Mouse (Mus musculus) adrenal gland, adult 18-20 months (tissue): ENCODE measurements around the gene Kpna7. TPM values are rescaled to one million over a fixed set of nuclear protein-coding genes. Genes with fewer than 3 reads are reported as not detected.
A peak's percentile ranks its signal among the peaks of the same experiment; 100 is the strongest.
"Not testable (repeated sequence)": the region's sequence is repeated elsewhere in the genome, so short reads cannot be mapped to it uniquely, and the experiment has no call there.

Experiments
- DNase-seq, 2 experiments: peaks; one replicate each; pipeline ENCODE4 v3.0.0; 2021 to 2022; ENCODE audit warnings: low spot score in 2 of 2
- total RNA-seq, 2 experiments: library from RNA; stranded (reverse); gene quantifications; 1 replicate in 1 of 2; 2 replicates in 1 of 2; pipeline ENCODE4 v1.2.3; 2021

The Kpna7 gene
- total RNA-seq, 2 experiments from 2014 or later = not detected

GRCm38 (mm10) chr5:145030476-145030875 lies 53.4 kb downstream of the Kpna7 start:
- not testable (repeated sequence) for DNase-seq

DNA sequence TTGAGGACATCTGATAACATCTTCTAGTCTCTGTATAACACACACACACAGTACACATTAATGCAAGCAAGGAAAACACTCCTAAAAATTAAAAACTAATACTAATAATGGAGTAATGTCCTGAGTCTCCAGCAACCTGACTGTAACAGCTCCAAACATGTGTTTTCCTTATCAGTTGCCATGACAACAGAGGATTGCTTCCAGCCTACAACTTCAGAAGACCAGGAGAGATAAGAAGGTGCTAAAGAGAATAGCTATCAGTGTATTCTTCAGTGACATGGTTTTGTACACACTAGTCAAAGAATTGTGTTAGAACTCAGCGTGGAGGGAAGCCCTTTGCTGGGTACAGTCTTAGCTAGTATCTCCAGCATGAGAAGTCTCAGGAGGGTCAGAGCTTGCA lies 63.1 kb downstream of the Kpna7 start:
- DNase-seq = not testable (repeated sequence)

DNA sequence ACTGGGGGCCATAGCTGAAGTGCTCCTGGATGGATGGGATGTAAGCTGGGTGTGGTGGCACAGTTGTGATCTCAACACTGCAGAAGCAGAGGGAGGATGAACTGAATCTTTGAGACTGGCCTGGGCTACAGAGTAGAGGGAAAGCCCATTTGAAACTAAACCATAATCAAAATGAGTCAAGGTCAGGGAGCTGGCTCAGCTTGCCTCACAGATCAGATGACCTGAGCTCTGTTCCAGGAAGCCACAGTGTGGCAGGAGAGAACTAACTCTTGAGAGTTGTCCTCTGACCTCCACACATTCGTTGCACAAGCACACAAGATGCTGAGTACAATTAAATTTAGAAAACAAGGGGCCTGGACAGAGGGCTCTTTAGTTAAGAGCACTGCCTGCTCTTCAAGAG lies 63.6 kb downstream of the Kpna7 start:
- DNase-seq = not testable (repeated sequence)

- DNase-seq = not testable (repeated sequence)
These were observed 67.1 kb downstream of the Kpna7 start for GRCm38 (mm10) chr5:145016761-145017160.

DNA sequence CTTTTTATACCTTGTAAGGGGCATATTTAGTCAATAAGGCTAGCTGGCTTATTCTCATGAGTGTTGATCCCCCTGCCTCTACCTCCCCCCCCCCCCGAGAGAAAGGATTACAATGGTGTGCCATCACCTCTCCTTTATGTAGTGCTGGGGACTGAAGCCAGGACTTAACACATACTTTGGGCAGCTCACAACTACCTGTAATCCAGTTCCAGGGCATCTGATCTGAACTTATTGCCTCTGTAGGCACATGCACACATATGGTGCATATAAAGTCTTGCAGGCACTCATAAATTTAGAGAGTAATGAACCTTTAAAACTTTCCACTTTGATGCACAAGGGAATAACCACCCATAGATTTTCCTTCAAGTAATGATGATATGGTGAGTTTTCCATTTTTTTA lies 69.6 kb downstream of the Kpna7 start:
- no peak for DNase-seq

GRCm38 (mm10) chr5:145008878-145009659 lies 74.8 kb downstream of the Kpna7 start:
- DNase-seq = no peak

DNA sequence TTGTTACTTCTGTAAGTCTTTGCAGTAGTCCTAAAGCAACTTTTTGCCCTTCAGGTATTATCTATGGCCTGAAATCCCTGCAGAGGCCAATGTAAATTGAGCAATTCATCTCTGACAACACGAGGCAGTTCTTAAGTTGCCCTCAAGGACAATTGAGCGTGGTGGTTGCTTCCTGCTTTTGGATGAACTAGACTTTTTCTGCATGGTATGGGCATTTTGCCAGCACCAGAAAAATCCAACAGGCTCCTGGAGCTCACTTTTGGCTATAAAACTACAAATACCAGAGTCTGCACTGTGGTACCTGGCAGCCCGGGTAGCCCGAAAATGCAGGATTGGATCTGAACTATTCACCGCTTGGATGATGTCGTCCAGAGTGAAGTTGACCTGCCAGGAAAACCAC lies 78.2 kb downstream of the Kpna7 start:
- peak in 1 of 2 experiments; percentile 20 for DNase-seq

- no peak for DNase-seq
These were observed 79.3 kb downstream of the Kpna7 start for GRCm38 (mm10) chr5:145004495-145004894.

DNA sequence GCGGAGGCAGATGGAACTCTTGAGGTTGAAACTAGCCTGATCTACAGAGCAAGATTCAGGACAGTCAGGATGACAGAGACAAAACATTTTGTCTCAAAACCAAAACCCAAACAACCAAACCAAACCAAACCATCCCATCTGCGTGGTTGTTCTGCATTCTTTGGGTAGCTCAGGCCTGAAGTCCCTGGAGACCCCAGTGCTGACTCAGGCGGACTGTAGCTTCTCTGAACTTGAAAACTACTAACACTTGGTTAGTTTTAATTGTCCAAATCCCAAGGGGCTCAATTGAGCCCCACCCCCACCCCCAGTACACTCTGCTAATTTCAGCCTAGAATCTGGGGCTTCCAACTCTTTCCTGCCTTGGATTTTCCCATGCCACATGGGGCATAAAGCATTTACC lies 80.5 kb downstream of the Kpna7 start:
- no peak for DNase-seq

DNA sequence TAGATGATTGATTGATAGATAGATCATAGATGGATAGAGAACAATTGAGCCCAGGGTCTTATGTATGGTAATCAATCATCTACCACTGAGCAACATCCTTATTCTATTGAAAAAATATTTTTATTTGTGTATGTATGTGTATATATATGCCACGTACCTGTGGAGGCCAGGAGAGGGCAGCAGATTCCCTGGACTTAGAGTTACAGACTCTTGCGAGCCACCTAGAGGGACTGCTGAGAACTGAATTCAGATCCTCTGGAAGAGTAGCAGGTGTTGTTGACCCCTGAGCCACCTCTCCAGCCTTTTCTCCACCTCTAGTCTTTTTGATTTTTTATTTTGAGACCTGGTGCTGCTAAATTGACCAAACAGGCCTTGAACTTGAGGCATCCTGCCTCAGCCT lies 85.3 kb downstream of the Kpna7 start:
- DNase-seq = no peak

- no peak for DNase-seq
These were observed 93.3 kb downstream of the Kpna7 start for GRCm38 (mm10) chr5:144990481-144990880.

- DNase-seq = no peak
These were observed 93.8 kb downstream of the Kpna7 start for GRCm38 (mm10) chr5:144990051-144990450.

DNA sequence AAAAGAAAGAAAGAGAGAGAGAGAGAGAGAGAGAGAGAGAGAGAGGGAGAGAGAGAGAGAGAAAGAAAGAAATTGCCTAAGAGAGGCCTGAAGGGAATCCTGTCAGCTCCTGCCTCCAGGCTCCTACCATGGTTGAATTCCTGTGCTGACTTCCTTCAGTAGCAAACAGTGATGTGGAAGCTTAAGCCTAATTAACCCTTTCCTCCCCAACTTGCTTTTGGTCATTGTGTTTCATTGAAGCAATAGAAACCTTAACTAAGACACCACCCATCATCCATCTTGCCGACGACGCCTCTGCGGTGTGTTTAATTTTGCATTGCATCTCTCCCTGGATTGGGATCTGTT lies 94.8 kb downstream of the Kpna7 start:
- no peak for DNase-seq

- DNase-seq = peak in 1 of 2 experiments; percentile 18
These were observed 95.3 kb downstream of the Kpna7 start for GRCm38 (mm10) chr5:144988340-144989060.

DNA sequence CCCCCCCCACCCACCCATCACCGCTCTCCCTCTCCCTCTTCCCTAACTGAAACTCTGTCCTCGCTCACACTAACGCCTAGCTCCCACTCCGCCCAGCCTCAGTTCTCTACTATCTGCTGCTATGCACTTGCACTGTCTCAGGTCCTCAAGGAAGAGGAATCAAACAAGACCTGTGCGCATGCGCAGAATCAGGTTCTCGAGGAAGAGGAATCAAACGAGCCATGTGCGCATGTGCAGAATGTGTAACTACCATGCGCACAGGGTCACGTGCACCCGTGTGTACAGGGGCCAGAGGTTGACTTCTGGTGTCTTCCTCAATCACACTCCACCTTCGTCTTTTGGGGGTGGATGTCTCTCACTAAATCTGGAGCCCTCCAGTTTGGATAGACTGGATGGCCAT lies 96.3 kb downstream of the Kpna7 start:
- DNase-seq = no peak

- DNase-seq = no peak
These were observed 99.0 kb downstream of the Kpna7 start for GRCm38 (mm10) chr5:144984839-144985238.

DNA sequence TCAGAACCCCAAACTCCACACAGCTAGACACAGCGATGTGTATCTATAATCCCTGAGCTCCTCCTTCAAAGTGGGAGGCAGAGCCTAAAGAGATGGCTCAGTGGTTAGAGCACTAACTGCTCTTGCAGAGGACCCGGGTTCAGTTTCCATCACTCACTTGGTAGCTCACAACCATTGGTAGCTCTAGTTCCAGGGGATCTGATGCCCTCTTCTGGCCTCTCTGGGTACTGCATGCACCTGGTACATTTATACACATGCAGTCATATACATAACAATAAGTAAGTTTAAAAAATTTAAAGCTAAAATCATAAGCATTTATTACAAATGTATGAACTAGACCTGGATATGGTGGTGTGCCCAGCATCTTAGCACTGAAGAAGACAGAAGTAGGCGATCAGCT lies 100.6 kb downstream of the Kpna7 start:
- DNase-seq = no peak

DNA sequence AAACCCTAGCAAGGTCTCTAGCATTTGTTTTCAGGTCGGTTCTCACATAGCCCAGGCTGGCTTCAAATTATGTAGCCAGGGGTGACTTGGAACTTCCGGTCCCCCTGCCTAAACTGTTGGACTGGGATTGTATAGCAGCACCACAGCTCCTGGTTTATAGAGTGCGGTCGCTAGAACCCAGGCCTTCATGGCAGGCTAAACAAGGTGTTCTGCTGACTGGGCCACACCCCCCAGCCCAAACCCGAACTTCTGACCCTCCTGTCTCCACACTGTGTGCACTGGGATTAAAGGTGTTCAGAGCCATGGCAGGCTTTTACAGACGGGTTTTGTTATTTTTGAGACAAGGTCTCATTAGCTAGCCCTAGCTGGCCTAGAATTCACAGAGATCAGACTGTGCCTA lies 104.7 kb downstream of the Kpna7 start:
- DNase-seq = no peak

DNA sequence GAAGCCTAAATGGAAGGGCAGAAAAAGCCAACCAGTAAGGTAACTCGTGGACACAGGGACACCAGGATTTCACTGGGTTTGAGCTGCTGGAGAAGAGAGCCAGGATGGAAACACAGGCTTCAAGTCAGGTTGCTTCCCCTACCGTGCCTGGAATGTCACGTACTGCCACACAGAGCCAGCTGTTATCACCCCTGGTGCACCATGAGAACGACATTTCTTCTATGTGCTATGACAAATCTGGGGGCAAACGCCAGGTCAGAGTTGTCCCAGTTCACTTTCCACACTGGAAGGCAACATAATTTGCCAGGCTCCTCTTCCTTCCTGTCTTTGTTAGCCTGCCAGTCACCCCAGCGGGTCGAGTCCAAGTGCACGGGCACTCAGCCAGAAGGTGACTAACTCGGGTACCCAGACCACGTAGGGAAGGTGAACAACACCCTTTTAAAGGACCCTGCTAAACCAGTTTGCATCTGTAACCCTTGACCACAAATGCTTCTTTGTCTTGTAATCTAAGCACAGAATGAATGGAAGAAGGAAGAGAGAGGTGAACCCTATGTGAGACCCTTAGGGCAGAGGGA lies 105.2 kb downstream of the Kpna7 start:
- DNase-seq = peak; percentile 47 to 50

- DNase-seq = no peak
These were observed 112.6 kb downstream of the Kpna7 start for GRCm38 (mm10) chr5:144971266-144971665.

- peak; percentile 77 to 84 for DNase-seq
These were observed 118.0 kb downstream of the Kpna7 start, which contains the start of gene Smurf1 for GRCm38 (mm10) chr5:144965639-144966351. Gene Smurf1, minus strand, starts transcription at chr5:144965847.
